Mouse (Mus musculus) hindbrain, embryonic 14.5 days (tissue): ENCODE measurements at regions not wholly inside any gene's neighbourhood (a gene's known extent, or its start where the extent isn't known, plus 50 kb on each side); places are given as distances from the start of the nearest gene placed in this dataset.

ENCODE experiments used
- ATAC-seq: fragments of 200-750 bp; cut with Nextera tagmentation; 2 replicates; pipeline ENCODE4 v1.8.0; 2017; ENCODE audit warnings: moderate number of reproducible peaks, mild to moderate bottlenecking, moderate TSS enrichment, moderate library complexity; ENCODE audit not compliant: low FRiP score
- DNase-seq: peaks from one replicate; pipeline ENCODE4 v3.0.0-alpha.2; 2015; ENCODE audit warnings: low spot score
- H3K27ac ChIP-seq: fragments of 300-500 bp; sonication (generic); 2 replicates; pipeline ENCODE4 v1.5.1; 2014; ENCODE audit warnings: mild to moderate bottlenecking, moderate library complexity
- H3K27me3 ChIP-seq: fragments of 300-500 bp; sonication (generic); 2 replicates; pipeline ENCODE4 v1.6.1; 2014; ENCODE audit warnings: mild to moderate bottlenecking, low read length, mixed read lengths; ENCODE audit not compliant: control insufficient read depth, insufficient read depth
- H3K36me3 ChIP-seq: fragments of 300-500 bp; sonication (generic); replicated peaks from 2 replicates; pipeline ENCODE4 v1.6.1; 2014; ENCODE audit not compliant: control insufficient read depth, insufficient read depth
- H3K4me1 ChIP-seq: fragments of 300-500 bp; sonication (generic); replicated peaks from 2 replicates; pipeline ENCODE4 v1.6.1; 2014; ENCODE audit warnings: antibody characterized with exemption, low read length, mixed read lengths; ENCODE audit not compliant: control insufficient read depth, insufficient read depth
- H3K4me2 ChIP-seq: fragments of 300-500 bp; sonication (generic); replicated peaks from 2 replicates; pipeline ENCODE4 v1.6.1; 2014; ENCODE audit warnings: mild to moderate bottlenecking, moderate library complexity
- H3K4me3 ChIP-seq: fragments of 300-500 bp; sonication (generic); replicated peaks from 2 replicates; pipeline ENCODE4 v1.5.1; 2014; ENCODE audit warnings: mild to moderate bottlenecking, low read length
- H3K9ac ChIP-seq: fragments of 300-500 bp; sonication (generic); 2 replicates; pipeline ENCODE4 v1.6.1; 2014
- H3K9me3 ChIP-seq: fragments of 300-500 bp; sonication (generic); 2 replicates; pipeline ENCODE4 v1.6.1; 2016; ENCODE audit warnings: low read length; ENCODE audit not compliant: control insufficient read depth
- WGBS: fragments of 180-500 bp; shearing (Covaris S2); extraction: QIAGEN DNeasy Blood & Tissue Kit; methylation state at CpG from one replicate; pipeline ENCODE4 v1.1.7; 2014; 5-methylcytosine and 5-hydroxymethylcytosine counted together

DNA sequence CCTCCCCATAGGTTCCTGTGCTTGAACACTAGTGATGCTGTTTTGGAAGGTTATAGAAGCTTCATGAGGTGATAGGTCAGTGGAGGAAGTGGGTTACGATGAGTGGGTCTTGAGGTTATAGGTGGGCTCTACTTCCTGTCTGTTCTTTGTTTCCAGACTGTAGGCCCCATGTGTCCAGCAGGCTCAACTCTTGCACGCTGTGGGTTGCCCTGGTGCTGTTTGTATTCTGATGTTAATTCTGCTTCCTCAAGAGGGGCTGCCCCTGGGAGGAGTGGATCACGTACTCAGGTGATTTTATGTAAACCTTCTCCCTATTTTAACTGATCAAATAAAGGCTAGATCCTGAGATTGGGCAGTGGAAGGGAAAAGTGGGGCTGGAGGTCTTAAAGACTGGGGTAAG lies 60.4 kb upstream of the Rap1gds1 start:
- DNase-seq = no peak
- Histone ChIP-seq H3K36me3 (no peaks in the 10 kb centered on the region), H3K27ac (no peak overlapping the region), H3K9me3 (no peaks in the 10 kb centered on the region), H3K4me2 (no peak overlapping the region), H3K9ac (no peak overlapping the region), H3K4me1 (no peaks in the 10 kb centered on the region), H3K27me3 (no peaks in the 10 kb centered on the region), H3K4me3 (no peak overlapping the region)
- ATAC-seq = no peak
- WGBS = 70% methylated on average over 3 of the region's 3 CpGs

DNA sequence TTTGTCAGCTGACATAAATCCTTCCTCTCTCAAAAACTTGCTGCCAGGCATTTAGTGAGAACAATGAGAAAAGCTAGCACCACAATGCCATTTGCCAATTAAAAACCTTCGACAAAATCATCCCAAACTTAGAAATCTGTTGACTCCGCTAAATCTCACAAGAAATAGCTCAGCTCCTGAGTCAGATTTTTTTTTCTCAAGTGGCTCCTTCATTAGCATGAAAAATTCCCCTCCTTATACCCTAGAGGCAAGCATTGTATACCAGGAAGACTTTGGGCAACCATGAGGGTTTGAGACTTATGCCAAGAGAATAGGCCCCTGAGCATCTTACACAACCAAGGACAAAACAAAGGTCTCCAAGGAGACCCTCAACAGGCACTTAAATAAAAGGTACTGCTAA lies 61.0 kb upstream of the Rap1gds1 start:
- Histone ChIP-seq H3K4me3 (no peak overlapping the region), H3K36me3 (no peaks in the 10 kb centered on the region), H3K4me2 (no peak overlapping the region), H3K27ac (no peak overlapping the region), H3K9ac (no peak overlapping the region), H3K9me3 (no peaks in the 10 kb centered on the region), H3K4me1 (no peaks in the 10 kb centered on the region), H3K27me3 (no peaks in the 10 kb centered on the region)
- ATAC-seq (no peak), DNase-seq (no peak)
- 94% methylated on average over 2 of the region's 2 CpGs for WGBS

DNA sequence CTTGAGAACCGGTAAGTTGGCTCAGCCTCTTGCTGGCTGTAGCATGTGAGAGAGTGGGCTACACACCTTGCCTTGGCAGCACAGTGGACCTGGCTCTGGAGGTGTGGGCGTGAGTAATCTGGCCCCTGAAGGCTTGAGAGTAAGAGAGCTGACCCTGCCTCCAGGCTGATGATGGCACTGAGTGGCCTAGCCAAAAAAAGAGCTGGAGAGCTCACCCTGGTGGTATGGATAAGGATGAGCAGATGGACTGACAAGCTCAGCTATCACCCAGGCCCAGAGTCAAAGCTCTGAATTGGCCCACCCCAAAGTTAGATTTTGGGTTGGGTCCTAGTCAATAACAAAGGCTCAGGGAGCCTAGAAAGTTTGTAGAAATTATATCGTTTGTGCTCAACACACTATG lies 52.8 kb upstream of the Stpg2 start:
- H3K27ac ChIP-seq = no peak overlapping the region
- H3K4me3 ChIP-seq = no peak overlapping the region
- no peaks in the 10 kb centered on the region for H3K36me3 ChIP-seq
- DNase-seq (no peak), ATAC-seq (0 out of 2 replicates have a peak, but pooled peaks have one; percentile 34)
- no peaks in the 10 kb centered on the region for H3K9me3 ChIP-seq
- no peaks in the 10 kb centered on the region for H3K4me1 ChIP-seq
- no peak overlapping the region for H3K4me2 ChIP-seq
- no peaks in the 10 kb centered on the region for H3K27me3 ChIP-seq
- H3K9ac ChIP-seq = no peak overlapping the region
- WGBS = 75% methylated on average over 3 of the region's 3 CpGs

DNA sequence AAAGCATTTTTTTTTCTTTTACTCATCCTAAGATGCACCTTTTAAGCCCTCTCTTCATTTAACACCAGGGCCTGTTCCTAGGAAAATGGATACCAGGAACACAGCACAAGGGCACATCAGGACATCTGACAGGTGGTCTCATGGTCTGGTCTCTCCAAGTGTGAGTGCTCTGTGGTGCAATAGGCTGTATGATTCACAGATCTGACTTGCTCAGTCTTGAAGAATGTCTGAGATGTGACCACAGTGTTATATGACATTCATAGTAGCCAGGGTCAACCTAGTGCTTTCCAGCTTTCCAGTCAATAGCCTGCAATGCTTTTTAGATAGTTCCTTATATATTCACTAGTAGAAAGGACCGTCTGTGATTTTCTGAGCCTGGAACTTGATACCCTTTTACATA lies 51.2 kb upstream of the Stpg2 start:
- Histone ChIP-seq H3K9ac (no peak overlapping the region), H3K4me2 (no peak overlapping the region), H3K9me3 (no peaks in the 10 kb centered on the region), H3K4me3 (no peak overlapping the region), H3K36me3 (no peaks in the 10 kb centered on the region), H3K4me1 (no peaks in the 10 kb centered on the region), H3K27me3 (no peaks in the 10 kb centered on the region), H3K27ac (no peak overlapping the region)
- no peak for ATAC-seq
- 91% methylated on average over 1 of the region's 1 CpGs for WGBS
- DNase-seq = no peak
